ENCODE assay signal across 37 mouse cellular contexts in genomic region chr3:124606021-124606517, GRCm38 (mm10). TPM values are rescaled to one million over a fixed set of nuclear protein-coding genes. Genes with fewer than 3 reads are reported as not detected.
DNase-seq lines count a peak whose midpoint lies in the region; ATAC-seq and TF ChIP-seq lines count a peak whose summit lies in the region.
"Had no signal": no experiment of that assay in that cellular context is flagged by ENCODE, and none has a peak within 500 bp of the region (broad histone marks: within the 10 kb centered on the region; RNA-seq: fewer than 3 reads in every experiment).

No protein-coding gene starts in this region.

- no peak for TF ChIP-seq CTCF in forebrain, postnatal 0 days (IDR thresholded peaks at IDR 0.05; ENCODE audit: low read depth)

- H3K4me1 ChIP-seq in ES-E14 (ENCODE audit: control insufficient read depth in 2 of 2, insufficient read depth in 2 of 2, low read length in 2 of 2, poor library complexity in 1 of 2), result peaks cover 2 to 9% of the 10 kb centered on the region in 2 experiments; a peak in 3 of 4 replicates
- no peaks in the 10 kb centered on the region for H3K4me1 ChIP-seq in forebrain, postnatal 0 days (ENCODE audit: insufficient read depth)
- H3K4me1 ChIP-seq: embryonic facial prominence, embryonic 12.5 days; embryonic facial prominence, embryonic 15.5 days; heart, embryonic 10.5 days; heart, embryonic 13.5 days had no signal

- no peaks in the 10 kb centered on the region for H3K27me3 ChIP-seq in forebrain, postnatal 0 days (ENCODE audit: insufficient read depth, low read length)
- H3K27me3 ChIP-seq: embryonic facial prominence, embryonic 12.5 days; embryonic facial prominence, embryonic 15.5 days; heart, embryonic 13.5 days had no signal

- no peak overlapping the region; the same call in 1 of the 2 replicates for H3K27ac ChIP-seq in ES-E14 (ENCODE audit: insufficient read depth, low read depth, low read length, poor library complexity, severe bottlenecking)
- no peak overlapping the region for H3K27ac ChIP-seq in forebrain, postnatal 0 days (ENCODE audit: low read depth, low read length)
- H3K27ac ChIP-seq: embryonic facial prominence, embryonic 12.5 days; embryonic facial prominence, embryonic 15.5 days; heart, adult 2 months; heart, embryonic 10.5 days; heart, embryonic 13.5 days; hindbrain, embryonic 14.5 days; hindbrain, postnatal 0 days had no signal

- H3K9ac ChIP-seq in ES-E14 (ENCODE audit: insufficient read depth, low read depth, low read length, poor library complexity, severe bottlenecking), result no peak overlapping the region
- H3K9ac ChIP-seq in forebrain, postnatal 0 days, result no peak overlapping the region
- H3K9ac ChIP-seq: embryonic facial prominence, embryonic 12.5 days; embryonic facial prominence, embryonic 15.5 days; heart, embryonic 13.5 days; hindbrain, embryonic 14.5 days had no signal

- no peak overlapping the region for H3K4me3 ChIP-seq in ES-E14 (ENCODE audit: insufficient read depth in 1 of 2, low read depth in 1 of 2, low read length in 2 of 2, poor library complexity in 1 of 2, severe bottlenecking in 1 of 2)
- no peak overlapping the region for H3K4me3 ChIP-seq in forebrain, postnatal 0 days (ENCODE audit: low read depth, low read length)
- H3K4me3 ChIP-seq: embryonic facial prominence, embryonic 12.5 days; embryonic facial prominence, embryonic 15.5 days; heart, adult 2 months; heart, embryonic 10.5 days; heart, embryonic 13.5 days had no signal

- in situ Hi-C loops in ES-E14 (cut with MboI; ENCODE audit: low sequenced_read_pairs in 2 of 2, unreplicated experiment in 2 of 2), result no loop called here

- no peak overlapping the region for H3K4me2 ChIP-seq in forebrain, postnatal 0 days (ENCODE audit: low read depth)
- H3K4me2 ChIP-seq: embryonic facial prominence, embryonic 12.5 days; embryonic facial prominence, embryonic 15.5 days; heart, embryonic 13.5 days; hindbrain, embryonic 14.5 days had no signal

- DNase-seq in 416B (ENCODE audit: low read depth), result peak; percentile 49
- DNase-seq in ES-E14 (ENCODE audit: low read depth, low spot score), result peak; percentile 43
- DNase-seq in R1 (ENCODE audit: low read depth, low spot score), result peak; percentile 71
- DNase-seq in forebrain, postnatal 0 days, result no peak
- no peak for DNase-seq in adipocyte (ENCODE audit: low spot score)
- no peak for DNase-seq in adrenal gland, postnatal 25 days
- DNase-seq: adrenal gland, postnatal 14 days; cerebellum, adult 11-12 months; cerebellum, adult 8-10 months; cerebellum, postnatal 10 days; gastrocnemius, postnatal 10 days; gastrocnemius, postnatal 36 days; heart, adult 2 months; heart, postnatal 14 days; heart, postnatal 4 days; kidney, adult 18-20 months; kidney, adult 9 months had no signal

- ATAC-seq in forebrain, postnatal 0 days, result no peak
- ATAC-seq: activated CD4-positive, CD25-positive, alpha-beta regulatory T cell, adult 4 months; CD4-positive, CD25-positive, alpha-beta regulatory T cell, adult 4 months; forebrain, embryonic 14.5 days; hindbrain, postnatal 0 days; inflammation-experienced regulatory T-cells, adult 6 months; intestine, embryonic 16.5 days had no signal

- H3K36me3 ChIP-seq in ES-E14 (ENCODE audit: control insufficient read depth, insufficient read depth, low read length, poor library complexity, severe bottlenecking), result no peaks in the 10 kb centered on the region
- no peaks in the 10 kb centered on the region for H3K36me3 ChIP-seq in forebrain, postnatal 0 days (ENCODE audit: insufficient read depth)
- H3K36me3 ChIP-seq: embryonic facial prominence, embryonic 12.5 days; embryonic facial prominence, embryonic 15.5 days; G1E; heart, embryonic 10.5 days; heart, embryonic 13.5 days had no signal

- peaks cover 3% of the 10 kb centered on the region; the same call in 1 of the 2 replicates for H3K9me3 ChIP-seq in ES-E14 (ENCODE audit: control insufficient read depth, insufficient read depth, low read depth, low read length)
- no peaks in the 10 kb centered on the region for H3K9me3 ChIP-seq in forebrain, postnatal 0 days (ENCODE audit: low read length)
- H3K9me3 ChIP-seq: embryonic facial prominence, embryonic 12.5 days; embryonic facial prominence, embryonic 15.5 days; heart, embryonic 10.5 days had no signal

TF ChIP-seq in ES-E14, 5 proteins besides CTCF, POLR2A, EP300 and RAD21:
- TF ChIP-seq CHD2 (IDR thresholded peaks at IDR 0.05; ENCODE audit: low read depth, low read length), result 0 out of 2 replicates have a peak, but pooled peaks have one; percentile 37
- TF ChIP-seq HCFC1 (IDR thresholded peaks at IDR 0.05; ENCODE audit: borderline replicate concordance, insufficient read depth, low read length), result no peak

RNA-seq across cellular contexts. Expression of gene 1700003H04Rik, which starts 25.2 kb away (rescaled TPM):
- total RNA-seq in ES-E14 (2012; rRNA removed), result not detected in 2 replicates
- not detected in 2 replicates for total RNA-seq in forebrain, postnatal 0 days (2014; rRNA removed)
- polyA plus RNA-seq in forebrain, postnatal 0 days (2015; fragmentation: Nextera tagmentation; extraction: Ambion mirVana), result not detected in 2 replicates
- not detected in 2 replicates for total RNA-seq in adrenal gland, postnatal 25 days (2021)
- total RNA-seq: adrenal gland, adult 18-20 months; adrenal gland, postnatal 14 days; G1E; gastrocnemius, adult 18-20 months; gastrocnemius, postnatal 10 days; gastrocnemius, postnatal 36 days; granulocyte monocyte progenitor cell, adult 5-6 weeks; heart, adult 2 months; heart, postnatal 14 days; heart, postnatal 4 days; hindbrain, postnatal 0 days had no signal
- polyA plus RNA-seq: activated CD4-positive, CD25-positive, alpha-beta regulatory T cell, adult 4 months; brain, embryonic 14.5 days; C2C12; CD4-positive, CD25-positive, alpha-beta regulatory T cell, adult 4 months; embryonic facial prominence, embryonic 12.5 days; embryonic facial prominence, embryonic 15.5 days; forebrain, embryonic 11.5 days; forebrain, embryonic 14.5 days; G1E; heart, adult 2 months; heart, embryonic 10.5 days; heart, embryonic 13.5 days; heart, embryonic 16.5 days; hindbrain, embryonic 11.5 days; hindbrain, embryonic 14.5 days; hindbrain, postnatal 0 days; inflammation-experienced regulatory T-cells, adult 6 months; intestine, embryonic 16.5 days had no signal

Comparison
In these comparisons a context has a peak if more than half of its experiments do, and no peak if none do; other contexts are left out.
1. DNase-seq: peak in 416B (single experiment), ES-E14 (single experiment) and R1 (single experiment); none in forebrain, postnatal 0 days (single experiment), adipocyte (single experiment) and adrenal gland, postnatal 25 days (single experiment).